Mouse (Mus musculus) megakaryocyte, embryonic 14.5 days (primary cell): Measurements from ENCODE around the gene Lamb3.

Experiments used
- FLI1 ChIP-seq: IDR thresholded peaks from 2 replicates; pipeline ENCODE4 v1.6.1; 2012; ENCODE audit warnings: low read length, inconsistent platforms, mixed read lengths
- GATA1 ChIP-seq: IDR thresholded peaks from 3 replicates; pipeline ENCODE4 v1.6.1; 2012; ENCODE audit warnings: mixed read lengths, low read length, inconsistent platforms, borderline replicate concordance

GRCm38 (mm10) chr1:193208178-193208577 lies 679 bp downstream of the Lamb3 start:
- no peak for TF ChIP-seq FLI1
- no peak for TF ChIP-seq GATA1
